Mouse (Mus musculus) 3T3-L1 (cell line): ENCODE measurements around the gene Hoxd8.

Experiments used
- DNase-seq: peaks from one replicate; pipeline ENCODE4 v3.0.0-alpha.2; 2015; ENCODE audit warnings: low read depth, low spot score

Hoxd8 gene

GRCm38 (mm10) chr2:74669650-74670235 lies 34.7 kb upstream of the Hoxd8 start:
- DNase-seq: no peak

GRCm38 (mm10) chr2:74670632-74671188 lies 33.7 kb upstream of the Hoxd8 start:
- no peak for DNase-seq

- no peak for DNase-seq
Measured at GRCm38 (mm10) chr2:74671847-74672246, 32.6 kb upstream of the Hoxd8 start.

GRCm38 (mm10) chr2:74672481-74673362 lies 31.7 kb upstream of the Hoxd8 start:
- DNase-seq: no peak

GRCm38 (mm10) chr2:74673835-74674425 lies 30.5 kb upstream of the Hoxd8 start:
- DNase-seq: no peak

GRCm38 (mm10) chr2:74674881-74675665 lies 29.3 kb upstream of the Hoxd8 start, which contains the start of gene Hoxd12:
Hoxd12 (plus strand) TSS chr2:74675013.
- DNase-seq: no peak

- no peak for DNase-seq
Measured at GRCm38 (mm10) chr2:74675666-74676282, 28.6 kb upstream of the Hoxd8 start.

GRCm38 (mm10) chr2:74676376-74677052 lies 27.9 kb upstream of the Hoxd8 start:
- no peak for DNase-seq

GRCm38 (mm10) chr2:74677106-74677505 lies 27.3 kb upstream of the Hoxd8 start:
- no peak for DNase-seq

- no peak for DNase-seq
Measured at GRCm38 (mm10) chr2:74678891-74679595, 25.4 kb upstream of the Hoxd8 start, which contains the start of gene Hoxd11. Hoxd11 (plus strand) TSS chr2:74679557.

GRCm38 (mm10) chr2:74679596-74679971 lies 24.8 kb upstream of the Hoxd8 start:
- DNase-seq: no peak

- DNase-seq: no peak
Measured at GRCm38 (mm10) chr2:74679980-74680379, 24.4 kb upstream of the Hoxd8 start.

- DNase-seq: no peak
Measured at GRCm38 (mm10) chr2:74680561-74681398, 23.6 kb upstream of the Hoxd8 start.

GRCm38 (mm10) chr2:74681594-74682531 lies 22.6 kb upstream of the Hoxd8 start:
- DNase-seq: no peak

GRCm38 (mm10) chr2:74682796-74683195 lies 21.6 kb upstream of the Hoxd8 start:
- DNase-seq: no peak

GRCm38 (mm10) chr2:74683471-74683951 lies 20.9 kb upstream of the Hoxd8 start:
- no peak for DNase-seq

- no peak for DNase-seq
Measured at GRCm38 (mm10) chr2:74684106-74684505, 20.3 kb upstream of the Hoxd8 start.
